In the genomic region with DNA sequence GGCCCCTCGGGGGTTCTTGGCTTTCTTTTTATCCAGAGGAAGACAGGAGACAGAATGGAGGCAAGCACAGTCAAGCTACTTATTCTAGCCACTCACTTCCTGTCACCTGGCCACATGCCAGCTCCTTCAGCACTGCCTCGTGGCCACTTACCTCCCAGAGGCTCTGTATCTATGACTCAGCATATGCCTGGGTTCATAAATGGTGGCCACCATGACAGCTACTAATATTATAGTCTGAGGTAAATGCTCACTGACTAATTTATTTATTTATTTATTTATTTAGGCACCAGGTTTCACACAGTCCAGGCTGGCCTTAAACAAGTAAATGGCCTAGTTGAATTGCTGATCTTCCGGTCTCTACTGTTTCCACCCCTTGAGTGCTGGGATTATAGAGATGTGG, we compare ENCODE assay signal across 10 mouse cellular contexts. TPM values are rescaled to one million over a fixed set of nuclear protein-coding genes. Genes with fewer than 3 reads are reported as not detected.
DNase-seq lines count a peak whose midpoint lies in the region; ATAC-seq and TF ChIP-seq lines count a peak whose summit lies in the region.
"Had no signal": no experiment of that assay in that cellular context is flagged by ENCODE, and none has a peak within 500 bp of the region (broad histone marks: within the 10 kb centered on the region; RNA-seq: fewer than 3 reads in every experiment).

No protein-coding gene starts in this region.

- no peak overlapping the region for H3K4me3 ChIP-seq in lung, adult 2 months (replicated peaks; ENCODE audit: extremely low read depth, low read depth, low read length)
- H3K4me3 ChIP-seq in heart, embryonic 12.5 days = no peak overlapping the region
- H3K4me3 ChIP-seq in lung, embryonic 16.5 days (ENCODE audit: low read length) = no peak overlapping the region
- no peak overlapping the region for H3K4me3 ChIP-seq in thymus, adult 2 months (ENCODE audit: control insufficient read depth, insufficient read depth, low read length)
- H3K4me3 ChIP-seq: limb, embryonic 12.5 days had no signal

- peaks cover 3% of the 10 kb centered on the region; the same call in 1 of the 2 replicates for H3K4me1 ChIP-seq in lung, adult 2 months (ENCODE audit: control insufficient read depth, insufficient read depth, low read length)
- peaks cover 22% of the 10 kb centered on the region for H3K4me1 ChIP-seq in heart, embryonic 12.5 days (replicated peaks)
- peaks cover 17% of the 10 kb centered on the region for H3K4me1 ChIP-seq in lung, embryonic 16.5 days (replicated peaks; ENCODE audit: control insufficient read depth, insufficient read depth, low read length)
- no peaks in the 10 kb centered on the region for H3K4me1 ChIP-seq in thymus, adult 2 months (replicated peaks; ENCODE audit: control insufficient read depth, insufficient read depth, low read length)
- H3K4me1 ChIP-seq: limb, embryonic 12.5 days had no signal

- no peak overlapping the region for H3K27ac ChIP-seq in heart, embryonic 12.5 days (ENCODE audit: poor library complexity, severe bottlenecking)
- H3K27ac ChIP-seq in lung, embryonic 16.5 days (ENCODE audit: low read length) = no peak overlapping the region
- H3K27ac ChIP-seq in thymus, adult 2 months (ENCODE audit: control insufficient read depth, insufficient read depth, low read length) = no peak overlapping the region
- H3K27ac ChIP-seq: limb, embryonic 12.5 days had no signal

- peak; percentile 37 for ATAC-seq in heart, embryonic 12.5 days (ENCODE audit: insufficient number of reproducible peaks, low FRiP score)
- 0 out of 2 replicates have a peak, but pooled peaks have one; percentile 18 for ATAC-seq in lung, embryonic 16.5 days (ENCODE audit: low read depth)

- 45% methylated on average over 3 of the region's 3 CpGs for WGBS in lung, adult 2 months
- WGBS in heart, embryonic 12.5 days = 56% methylated on average over 3 of the region's 3 CpGs
- 42% methylated on average over 3 of the region's 3 CpGs for WGBS in lung, embryonic 16.5 days
- WGBS in thymus, adult 2 months = 37% methylated on average over 3 of the region's 3 CpGs

- TF ChIP-seq CTCF in lung, adult 2 months (IDR thresholded peaks at IDR 0.05; ENCODE audit: insufficient read depth, low read length) = no peak
- TF ChIP-seq CTCF in thymus, adult 2 months (IDR thresholded peaks at IDR 0.05; ENCODE audit: borderline replicate concordance, control insufficient read depth, extremely low read depth, insufficient read depth, low read length, poor library complexity) = no peak

- no peak overlapping the region for H3K4me2 ChIP-seq in heart, embryonic 12.5 days
- no peak overlapping the region for H3K4me2 ChIP-seq in lung, embryonic 16.5 days (ENCODE audit: low read depth, low read length)
- H3K4me2 ChIP-seq: limb, embryonic 12.5 days had no signal

- no peak overlapping the region for H3K9ac ChIP-seq in heart, embryonic 12.5 days
- H3K9ac ChIP-seq in lung, embryonic 16.5 days (ENCODE audit: low read length) = no peak overlapping the region
- H3K9ac ChIP-seq: limb, embryonic 12.5 days had no signal

- TF ChIP-seq POLR2A in lung, adult 2 months (IDR thresholded peaks at IDR 0.05; ENCODE audit: borderline replicate concordance, extremely low read depth, low read depth, low read length) = no peak
- no peak for TF ChIP-seq POLR2A in thymus, adult 2 months (IDR thresholded peaks at IDR 0.05; ENCODE audit: control insufficient read depth, extremely low read depth, insufficient read depth, low read length, poor library complexity)

- DNase-seq in cerebellum, adult 18-20 months = peak; percentile 9
- DNase-seq in cerebellum, adult 9-11 months = no peak
- DNase-seq in lung, adult 18-20 months = peak; percentile 60 to 65
- DNase-seq in lung, adult 2 months = no peak
- no peak for DNase-seq in spleen, adult 12 weeks (ENCODE audit: low spot score)
- no peak for DNase-seq in thymus, adult 2 months

- no peaks in the 10 kb centered on the region for H3K9me3 ChIP-seq in heart, embryonic 12.5 days (replicated peaks)
- H3K9me3 ChIP-seq in lung, embryonic 16.5 days (ENCODE audit: control insufficient read depth, low read length) = no peaks in the 10 kb centered on the region
- H3K9me3 ChIP-seq: limb, embryonic 12.5 days had no signal

- H3K36me3 ChIP-seq in heart, embryonic 12.5 days = peaks cover 39% of the 10 kb centered on the region
- peaks cover 21% of the 10 kb centered on the region for H3K36me3 ChIP-seq in lung, embryonic 16.5 days (ENCODE audit: control insufficient read depth, insufficient read depth, low read length)
- peaks cover 31% of the 10 kb centered on the region for H3K36me3 ChIP-seq in thymus, adult 2 months (ENCODE audit: control insufficient read depth, insufficient read depth, low read length)

- no peaks in the 10 kb centered on the region for H3K27me3 ChIP-seq in heart, embryonic 12.5 days (replicated peaks)
- H3K27me3 ChIP-seq in lung, embryonic 16.5 days (ENCODE audit: control insufficient read depth, insufficient read depth, low read depth, low read length) = no peaks in the 10 kb centered on the region
- no peaks in the 10 kb centered on the region for H3K27me3 ChIP-seq in thymus, adult 2 months (ENCODE audit: control insufficient read depth, insufficient read depth, low read length)
- H3K27me3 ChIP-seq: limb, embryonic 12.5 days had no signal

RNA-seq across cellular contexts. Expression of gene Lancl1, which starts 35.0 kb away (rescaled TPM):
- polyA plus RNA-seq in lung, adult 2 months (2012; rRNA removed) = 51.3 and 62.0 TPM in 2 replicates
- polyA plus RNA-seq in heart, embryonic 12.5 days (2016; fragmentation: Nextera tagmentation; extraction: Ambion mirVana) = 61.6 and 63.3 TPM in 2 replicates
- 102 and 106 TPM in 2 replicates for polyA plus RNA-seq in lung, embryonic 16.5 days (2015; fragmentation: Nextera tagmentation; extraction: Ambion mirVana)
- polyA plus RNA-seq in thymus, adult 2 months (2012; rRNA removed) = 106 and 135 TPM in 2 replicates

RNA-seq across cellular contexts. Expression of gene Myl1, which starts 58.5 kb away (rescaled TPM):
- 4.3 and 86.4 TPM in 2 replicates for polyA plus RNA-seq in lung, adult 2 months (2012; rRNA removed)
- 492 and 517 TPM in 2 replicates for polyA plus RNA-seq in heart, embryonic 12.5 days (2016; fragmentation: Nextera tagmentation; extraction: Ambion mirVana)
- polyA plus RNA-seq in lung, embryonic 16.5 days (2015; fragmentation: Nextera tagmentation; extraction: Ambion mirVana) = 63.4 and 144 TPM in 2 replicates
- 3.7 and 4.0 TPM in 2 replicates for polyA plus RNA-seq in thymus, adult 2 months (2012; rRNA removed)
- polyA plus RNA-seq: small intestine, adult 2 months had no signal

Comparison
In these comparisons a context has a peak if more than half of its experiments do, and no peak if none do; other contexts are left out.
1. DNase-seq: peak in cerebellum, adult 18-20 months (2 of 2) and lung, adult 18-20 months (2 of 2); none in cerebellum, adult 9-11 months (single experiment), lung, adult 2 months (single experiment), spleen, adult 12 weeks (single experiment) and thymus, adult 2 months (single experiment).